Mouse (Mus musculus): Measurements from ENCODE around the gene Olfr574.

The Olfr574 gene

GRCm38 (mm10) chr7:102948167-102948566, at the start of gene Olfr574:
Gene Olfr574, plus strand, starts transcription at chr7:102948467.
- DNase-seq (ENCODE audit: low spot score), result no peak

- no peak for DNase-seq (ENCODE audit: low spot score)
These were observed 33.0 kb upstream of the Olfr574 start for GRCm38 (mm10) chr7:102915261-102915660.

GRCm38 (mm10) chr7:102916405-102916804, 31.9 kb upstream of the Olfr574 start:
- no peak for DNase-seq (ENCODE audit: low spot score)

- DNase-seq (ENCODE audit: low spot score), result no peak
These were observed 31.0 kb upstream of the Olfr574 start, which contains the start of gene Olfr571 for GRCm38 (mm10) chr7:102917032-102917875. Gene Olfr571, minus strand, starts transcription at chr7:102917536.

DNA sequence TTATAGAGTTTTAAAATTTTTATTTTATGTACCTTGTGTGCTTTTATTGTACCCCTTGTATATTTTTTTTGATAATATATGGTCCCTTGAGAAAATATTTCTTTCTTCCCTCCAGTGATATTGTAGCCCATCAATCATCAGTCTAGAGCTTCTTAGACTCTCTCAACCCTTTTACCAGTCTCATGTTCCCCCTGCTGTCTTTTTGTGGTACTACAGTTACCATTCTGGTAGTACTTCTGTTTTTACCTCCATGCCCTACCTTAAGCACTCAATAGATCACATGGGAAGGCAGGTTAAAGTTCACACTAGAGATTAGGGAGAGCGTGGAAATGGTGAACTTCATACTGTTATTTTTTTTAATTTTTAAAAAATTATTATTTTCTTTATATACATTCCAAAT, 28.6 kb upstream of the Olfr574 start:
- DNase-seq (ENCODE audit: low spot score), result no peak

DNA sequence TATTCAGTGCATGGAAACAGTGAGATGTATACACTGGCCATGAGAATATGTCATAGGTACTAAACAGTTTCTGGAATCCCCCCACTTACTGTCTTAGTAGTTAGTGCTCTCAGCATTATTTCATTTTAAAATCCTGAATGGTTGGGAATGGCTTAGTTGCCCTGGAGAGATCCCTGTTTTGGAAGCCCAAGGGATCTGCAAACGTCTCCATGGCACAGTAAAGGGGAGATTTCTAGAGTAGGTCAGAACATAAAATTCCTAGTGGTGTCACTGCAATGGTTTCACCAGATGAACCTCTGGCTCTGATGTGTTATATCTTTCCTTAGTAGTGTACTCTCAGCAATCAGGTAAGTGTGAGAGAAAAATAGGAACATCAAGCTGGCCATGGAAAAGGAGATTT, 24.2 kb upstream of the Olfr574 start, which contains the start of gene Olfr572:
Gene Olfr572 (plus strand): TSS at position 301 of the 400 bp plus-strand sequence.
- DNase-seq (ENCODE audit: low spot score), result no peak

- no peak for DNase-seq (ENCODE audit: low spot score)
These were observed 21.2 kb upstream of the Olfr574 start for GRCm38 (mm10) chr7:102927105-102927504.

DNA sequence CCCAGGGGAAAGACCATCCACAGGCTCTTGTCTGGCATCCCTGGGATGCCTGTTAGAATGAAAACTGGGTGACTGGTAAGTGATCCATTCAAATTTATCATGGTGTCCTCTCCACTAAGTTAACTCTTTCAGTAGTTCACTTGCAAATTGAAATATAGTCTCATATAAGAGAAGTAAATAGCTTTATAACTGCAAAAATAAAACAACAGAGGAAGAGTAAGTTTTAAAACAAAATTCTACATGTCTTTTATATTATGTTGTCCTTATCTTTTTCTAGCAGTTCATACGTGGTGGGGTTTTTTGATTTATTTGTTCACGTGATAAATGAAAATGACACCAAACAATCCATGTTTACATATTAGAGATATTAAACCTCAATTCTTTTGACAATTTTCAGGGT, 5.8 kb upstream of the Olfr574 start, which contains the start of gene Olfr573-ps1:
Gene Olfr573-ps1 (minus strand): TSS at position 101 of the 400 bp plus-strand sequence.
- DNase-seq (ENCODE audit: low spot score), result no peak

GRCm38 (mm10) chr7:102943417-102943816, 4.8 kb upstream of the Olfr574 start:
- no peak for DNase-seq (ENCODE audit: low spot score)

DNA sequence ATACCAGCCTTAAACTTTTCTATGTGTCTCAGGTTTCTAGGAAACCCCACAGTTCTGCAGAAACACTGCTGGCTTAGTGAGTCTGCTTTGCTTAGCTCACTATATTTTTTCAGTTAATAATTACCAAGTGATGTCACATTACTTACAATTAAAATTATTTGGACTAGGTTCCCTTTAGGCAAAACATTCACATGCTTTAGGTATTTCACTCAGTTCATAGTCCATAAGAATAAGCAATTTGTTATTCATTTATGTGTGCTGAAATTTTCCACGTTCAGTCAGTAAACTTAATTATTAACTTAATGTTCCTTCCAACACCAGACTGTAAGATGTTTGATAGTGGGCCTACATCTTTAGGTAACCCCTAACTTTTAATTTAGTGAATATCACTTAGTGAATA, 2.5 kb downstream of the Olfr574 start:
- no peak for DNase-seq (ENCODE audit: low spot score)

DNA sequence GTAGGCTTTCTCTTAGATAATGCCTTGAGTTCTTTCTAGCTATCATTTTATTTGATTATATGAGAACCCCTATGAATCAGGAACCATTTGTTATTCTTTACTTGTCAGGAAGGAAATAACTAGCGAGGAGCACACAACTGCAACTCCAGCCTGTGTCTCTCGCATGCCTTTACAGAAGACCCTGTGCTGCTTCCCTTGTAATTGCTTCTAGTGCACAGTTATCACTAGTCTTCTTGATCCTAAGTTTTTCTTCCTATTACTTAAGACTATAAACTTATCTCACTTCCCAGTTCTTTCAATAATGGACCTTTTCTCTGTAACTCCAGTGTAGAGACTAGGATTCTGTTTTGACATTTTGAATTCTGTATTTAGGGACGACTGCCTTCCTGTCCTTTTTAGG, 9.9 kb downstream of the Olfr574 start:
- no peak for DNase-seq (ENCODE audit: low spot score)

DNA sequence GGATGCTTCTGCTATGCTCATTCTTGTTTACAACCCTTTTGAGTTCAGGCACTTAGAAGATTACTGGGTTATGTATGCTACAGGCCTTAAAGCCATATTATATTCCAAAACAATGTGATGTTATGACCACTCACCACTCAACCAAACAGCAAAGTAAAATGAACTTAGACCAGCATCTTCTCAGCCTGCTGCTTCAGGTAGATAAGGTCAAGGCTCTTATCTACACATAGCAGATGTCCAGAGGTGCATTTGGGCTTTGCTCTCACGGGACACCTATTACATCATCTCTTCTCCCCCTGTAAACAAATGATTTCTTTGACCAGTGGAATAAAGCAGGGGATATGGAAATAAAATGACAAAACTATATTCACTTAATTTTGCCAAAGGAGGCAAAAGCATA, 10.3 kb downstream of the Olfr574 start, which contains the start of gene Olfr575:
Gene Olfr575 (minus strand): TSS at position 183 of the 400 bp plus-strand sequence.
- no peak for DNase-seq (ENCODE audit: low spot score)

DNA sequence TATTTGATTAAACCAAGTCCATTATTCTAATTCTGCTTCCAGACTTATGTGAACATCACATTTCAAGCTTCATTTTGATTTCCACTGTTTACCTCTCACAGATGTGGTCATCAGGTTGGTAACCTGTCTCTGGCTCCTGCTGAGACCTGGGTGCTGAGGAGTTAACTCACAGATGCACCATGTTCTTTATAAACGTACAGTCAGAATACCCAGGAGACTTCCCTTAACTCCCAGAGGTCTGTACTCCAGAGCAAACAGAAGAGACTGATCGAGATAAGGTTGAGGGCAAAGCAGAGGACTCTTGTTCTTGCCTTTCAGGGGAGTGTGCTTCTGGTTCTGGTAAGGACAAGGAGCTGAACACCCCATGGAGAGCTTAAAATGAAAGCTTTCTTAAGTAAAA, 14.1 kb downstream of the Olfr574 start, which contains the start of gene Olfr576:
Gene Olfr576 (plus strand): TSS at position 301 of the 400 bp plus-strand sequence.
- no peak for DNase-seq (ENCODE audit: low spot score)

DNA sequence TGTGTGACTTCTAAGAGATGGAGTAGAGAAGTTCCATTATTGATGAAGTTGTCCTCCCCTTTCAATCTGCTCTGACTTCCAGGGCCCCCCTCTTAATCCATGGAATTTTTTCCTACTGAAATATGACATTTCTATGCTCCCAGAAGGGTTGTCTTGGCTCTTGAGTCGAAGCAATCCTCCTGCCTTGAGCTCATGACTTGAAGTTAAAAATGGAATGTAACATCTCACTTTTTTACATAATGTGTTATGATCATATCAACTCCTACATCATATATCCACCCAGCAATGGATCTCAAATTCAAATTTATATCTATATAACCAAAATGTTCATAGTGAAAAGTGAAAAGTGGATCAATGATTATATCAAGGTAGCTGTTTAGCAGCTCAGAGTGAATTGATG, 26.1 kb downstream of the Olfr574 start:
- no peak for DNase-seq (ENCODE audit: low spot score)

- no peak for DNase-seq (ENCODE audit: low spot score)
These were observed 27.6 kb downstream of the Olfr574 start, which contains the start of gene Olfr577 for GRCm38 (mm10) chr7:102975843-102976242. Gene Olfr577, minus strand, starts transcription at chr7:102975943.

- DNase-seq (ENCODE audit: low spot score), result no peak
These were observed 41.0 kb downstream of the Olfr574 start, which contains the start of gene Olfr578 for GRCm38 (mm10) chr7:102989224-102989623. Gene Olfr578, minus strand, starts transcription at chr7:102989324.

Measured in ovary, postnatal 10 days (tissue).